Mouse (Mus musculus) testis, adult 2 months (tissue): ENCODE results near the gene Chchd6. TPM values are rescaled to one million over a fixed set of nuclear protein-coding genes. Genes with fewer than 3 reads are reported as not detected.

Source experiments
- H3K27ac ChIP-seq: fragments of 200-500 bp; 2 replicates; pipeline ENCODE4 v1.5.1; 2012; ENCODE audit warnings: low read depth, low read length; ENCODE audit not compliant: control insufficient read depth, insufficient read depth
- H3K27me3 ChIP-seq: fragments of 200-500 bp; 2 replicates; pipeline ENCODE4 v1.6.1; 2012; ENCODE audit warnings: mild to moderate bottlenecking, low read length, moderate library complexity; ENCODE audit not compliant: control insufficient read depth, insufficient read depth
- H3K36me3 ChIP-seq: fragments of 200-500 bp; 2 replicates; pipeline ENCODE4 v1.6.1; 2012; ENCODE audit warnings: mild to moderate bottlenecking, low read length; ENCODE audit not compliant: control insufficient read depth, insufficient read depth
- H3K4me1 ChIP-seq: fragments of 200-500 bp; 2 replicates; pipeline ENCODE4 v1.6.1; 2012; ENCODE audit warnings: low read length; ENCODE audit not compliant: control insufficient read depth, insufficient read depth
- H3K4me3 ChIP-seq: fragments of 200-500 bp; 2 replicates; pipeline ENCODE4 v1.5.1; 2012; ENCODE audit warnings: low read depth, mild to moderate bottlenecking, low read length, moderate library complexity, mixed read lengths; ENCODE audit not compliant: control insufficient read depth
- CTCF ChIP-seq: fragments of 200-500 bp; IDR thresholded peaks from 2 replicates; pipeline ENCODE4 v1.5.1; 2012; ENCODE audit warnings: low read depth, mild to moderate bottlenecking, inconsistent platforms, low read length, moderate library complexity; ENCODE audit not compliant: control insufficient read depth, insufficient read depth, insufficient replicate concordance
- POLR2A ChIP-seq: fragments of 200-500 bp; IDR thresholded peaks from 2 replicates; pipeline ENCODE4 v1.6.1; 2012; ENCODE audit warnings: low read depth, mild to moderate bottlenecking, inconsistent platforms, low read length, moderate library complexity; ENCODE audit not compliant: control insufficient read depth
- polyA plus RNA-seq: library from polyadenylated mRNA; depleted of rRNA; stranded (reverse); fragments of >200 nt; gene quantifications from 2 replicates; pipeline ENCODE4 v1.2.3, GENCODE M21; 2012

Gene Chchd6
- polyA plus RNA-seq, 1 experiment: 783 TPM

DNA sequence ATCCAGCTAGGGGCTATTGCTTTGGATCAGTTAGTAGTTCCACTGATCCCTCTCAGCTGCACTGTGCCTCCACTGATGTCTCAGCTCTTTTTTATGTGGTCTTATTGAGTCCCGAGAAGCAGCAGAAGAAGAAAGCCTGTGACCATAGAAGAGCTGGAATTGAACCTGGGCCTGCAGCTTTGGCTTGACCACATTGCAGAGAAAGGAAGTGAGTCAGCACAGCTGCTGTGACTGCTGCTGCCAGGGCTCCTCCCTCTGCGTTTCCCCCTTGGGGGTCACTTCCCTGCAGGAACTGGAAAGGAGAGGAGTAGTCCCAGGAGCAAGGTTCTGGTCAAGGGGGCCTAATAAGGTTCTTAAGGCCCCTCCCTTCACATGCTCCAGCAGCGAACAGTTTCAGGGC, 231.1 kb downstream of the Chchd6 start:
- Histone ChIP-seq H3K36me3 (no peaks in the 10 kb centered on the region), H3K4me3 (no peak overlapping the region), H3K27me3 (no peaks in the 10 kb centered on the region), H3K4me1 (peaks cover 24% of the 10 kb centered on the region), H3K27ac (no peak overlapping the region)
- TF ChIP-seq CTCF (no peak), POLR2A (no peak)

DNA sequence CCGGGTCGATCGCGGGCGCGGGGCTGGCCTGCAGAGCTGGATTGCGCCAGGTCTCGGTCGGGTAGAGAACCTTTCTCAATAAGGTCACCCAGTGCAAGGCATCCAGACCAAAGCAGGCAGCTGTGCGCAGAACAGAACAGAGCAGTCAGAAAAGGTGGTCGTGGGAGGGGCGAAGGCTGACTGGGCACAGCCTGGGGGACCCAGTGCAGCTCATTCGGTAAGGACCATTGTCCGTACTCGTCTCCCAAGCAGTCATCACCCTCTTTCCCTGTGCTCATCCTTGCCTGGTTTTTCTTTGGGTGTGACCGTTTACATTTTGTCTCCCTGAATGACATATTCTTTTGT, 232.4 kb downstream of the Chchd6 start:
- Histone ChIP-seq H3K36me3 (no peaks in the 10 kb centered on the region), H3K27me3 (no peaks in the 10 kb centered on the region), H3K27ac (no peak overlapping the region), H3K4me1 (peaks cover 27% of the 10 kb centered on the region), H3K4me3 (peak overlapping the region; percentile 85)
- no peak for TF ChIP-seq CTCF

DNA sequence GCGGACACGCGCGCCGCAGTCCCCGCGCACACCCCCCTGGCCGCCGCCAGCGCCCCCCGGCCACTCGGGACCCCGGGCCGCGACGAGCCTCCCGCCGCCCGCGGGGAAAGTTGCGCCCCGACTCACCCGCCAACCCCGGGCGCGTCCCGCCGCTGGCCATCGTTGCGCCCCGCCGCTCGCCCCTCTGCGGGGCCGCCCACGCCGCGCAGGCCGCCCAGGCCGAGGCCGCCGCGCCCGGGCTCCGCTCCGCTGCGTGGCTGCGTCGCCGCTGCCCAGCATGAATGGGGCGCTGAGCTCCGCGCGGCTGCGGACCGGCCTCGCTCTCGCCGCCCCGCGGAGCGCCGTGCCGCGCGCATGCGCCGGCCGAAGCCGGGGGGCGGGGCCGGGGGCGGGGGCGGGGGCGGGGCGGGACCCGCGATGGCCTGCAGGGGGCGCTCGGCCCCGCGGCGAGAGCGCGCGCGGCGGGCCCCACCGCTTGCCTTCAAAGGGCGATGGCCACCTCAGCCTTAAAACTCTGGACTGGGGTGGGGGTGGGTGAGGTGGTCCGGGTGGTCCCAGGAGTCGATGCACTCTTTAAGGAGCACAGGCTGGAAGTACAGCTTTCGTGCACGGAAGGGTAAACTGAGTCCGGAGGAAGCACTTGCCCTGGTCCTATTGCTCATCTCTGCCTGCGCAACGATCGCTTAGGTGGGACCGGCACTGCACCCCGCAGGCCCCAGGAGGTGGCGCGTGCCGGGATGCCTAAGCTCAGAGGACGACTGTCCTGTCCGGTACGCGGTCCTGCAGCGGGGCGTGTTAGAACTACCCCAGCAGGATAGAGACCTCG, 233.0 kb downstream of the Chchd6 start, which contains the start of gene Plxna1:
Gene Plxna1, minus strand, starts transcription at position 340 of the 826 bp plus-strand sequence.
- Histone ChIP-seq H3K27me3 (no peaks in the 10 kb centered on the region), H3K4me1 (peaks cover 27% of the 10 kb centered on the region), H3K4me3 (peak within 1 kb of the TSS; percentile 93), H3K27ac (peak within 1 kb of the TSS; percentile 63), H3K36me3 (no peaks in the 10 kb centered on the region)
- TF ChIP-seq POLR2A: peak; percentile 73
- TF ChIP-seq CTCF: no peak

DNA sequence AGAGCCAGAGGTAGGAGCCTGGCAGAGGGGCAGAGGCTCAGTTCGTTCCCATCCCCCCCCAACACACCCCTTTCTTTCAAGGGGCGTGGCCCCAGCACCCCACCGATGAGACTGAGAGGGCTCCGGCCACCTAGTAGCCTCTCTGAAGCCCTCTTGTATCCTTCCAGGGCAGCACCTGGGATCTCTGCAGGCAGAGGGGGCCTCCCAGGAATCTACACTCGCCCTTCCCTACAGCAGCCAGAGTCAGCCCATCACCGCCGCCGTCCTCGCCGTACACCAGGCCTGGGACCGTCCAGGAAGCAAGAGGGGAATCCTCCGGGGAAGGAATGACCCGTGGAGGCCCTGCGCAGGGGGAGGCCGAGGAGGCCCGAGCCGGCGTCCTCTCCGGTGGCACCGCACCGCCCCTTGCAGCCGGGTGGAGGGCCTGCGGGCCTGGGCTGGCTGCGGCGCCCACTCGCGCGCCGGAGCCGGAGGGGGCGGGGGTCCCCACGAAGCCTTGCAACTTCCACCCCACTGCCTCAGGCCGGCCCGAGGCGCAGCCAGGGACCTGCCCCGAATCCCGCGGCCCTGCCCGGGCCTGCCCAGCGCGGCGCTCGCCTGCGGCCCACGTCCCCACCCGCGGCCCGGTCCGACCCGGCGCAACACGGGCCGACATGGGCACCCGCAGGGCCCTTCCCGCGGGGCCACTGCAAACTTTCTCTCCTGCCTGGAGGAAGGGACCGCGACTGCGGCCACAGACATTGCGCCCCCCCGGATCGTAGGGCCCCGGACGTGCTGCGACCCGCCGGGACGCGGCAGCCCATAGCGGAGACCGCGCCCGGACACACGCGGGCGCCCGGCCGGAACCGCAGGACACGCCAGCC, 233.8 kb downstream of the Chchd6 start:
- TF ChIP-seq POLR2A (no peak), CTCF (no peak)
- H3K4me1 ChIP-seq: peaks cover 27% of the 10 kb centered on the region
- no peaks in the 10 kb centered on the region for H3K36me3 ChIP-seq
- no peaks in the 10 kb centered on the region for H3K27me3 ChIP-seq
- peak overlapping the region; percentile 93 for H3K4me3 ChIP-seq
- H3K27ac ChIP-seq: peak overlapping the region; percentile 63

DNA sequence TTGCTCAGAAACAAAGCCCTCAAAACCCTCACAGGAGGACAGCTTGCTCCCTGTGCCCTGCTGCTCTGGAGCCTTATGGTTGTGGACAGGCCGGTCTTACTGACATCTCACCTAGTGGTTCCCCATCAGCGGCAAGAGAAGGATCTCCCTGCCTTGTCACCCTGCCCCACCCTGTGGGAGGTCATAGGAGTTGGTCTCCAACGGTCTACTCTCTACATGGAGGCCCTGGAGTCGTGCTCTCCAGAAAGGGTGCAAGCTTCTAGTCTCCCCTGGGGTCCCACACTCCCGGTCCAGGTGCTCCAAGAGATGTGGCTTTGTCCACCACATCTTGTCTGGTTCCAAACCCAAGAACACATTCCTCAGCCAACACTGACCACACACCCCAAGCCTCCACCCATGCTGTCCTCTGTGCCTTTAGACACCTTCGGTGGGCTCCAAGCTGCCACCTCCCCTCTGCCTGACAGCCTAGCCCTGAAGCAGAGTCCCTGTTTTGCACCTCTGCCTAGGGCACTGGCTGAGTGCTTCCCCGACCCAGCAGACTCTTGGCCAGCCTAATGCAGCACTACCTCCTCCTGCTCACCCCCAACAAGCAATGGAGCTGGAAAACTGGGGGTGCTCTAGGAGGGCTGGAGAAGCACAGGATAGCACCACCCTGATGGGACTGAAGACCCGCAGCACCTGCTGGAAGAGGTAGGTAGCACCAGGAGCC, 234.6 kb downstream of the Chchd6 start:
- H3K27ac ChIP-seq: no peak overlapping the region
- H3K4me3 ChIP-seq: peak overlapping the region; percentile 93
- peaks cover 27% of the 10 kb centered on the region for H3K4me1 ChIP-seq
- no peaks in the 10 kb centered on the region for H3K27me3 ChIP-seq
- TF ChIP-seq CTCF (no peak), POLR2A (no peak)
- H3K36me3 ChIP-seq: no peaks in the 10 kb centered on the region

DNA sequence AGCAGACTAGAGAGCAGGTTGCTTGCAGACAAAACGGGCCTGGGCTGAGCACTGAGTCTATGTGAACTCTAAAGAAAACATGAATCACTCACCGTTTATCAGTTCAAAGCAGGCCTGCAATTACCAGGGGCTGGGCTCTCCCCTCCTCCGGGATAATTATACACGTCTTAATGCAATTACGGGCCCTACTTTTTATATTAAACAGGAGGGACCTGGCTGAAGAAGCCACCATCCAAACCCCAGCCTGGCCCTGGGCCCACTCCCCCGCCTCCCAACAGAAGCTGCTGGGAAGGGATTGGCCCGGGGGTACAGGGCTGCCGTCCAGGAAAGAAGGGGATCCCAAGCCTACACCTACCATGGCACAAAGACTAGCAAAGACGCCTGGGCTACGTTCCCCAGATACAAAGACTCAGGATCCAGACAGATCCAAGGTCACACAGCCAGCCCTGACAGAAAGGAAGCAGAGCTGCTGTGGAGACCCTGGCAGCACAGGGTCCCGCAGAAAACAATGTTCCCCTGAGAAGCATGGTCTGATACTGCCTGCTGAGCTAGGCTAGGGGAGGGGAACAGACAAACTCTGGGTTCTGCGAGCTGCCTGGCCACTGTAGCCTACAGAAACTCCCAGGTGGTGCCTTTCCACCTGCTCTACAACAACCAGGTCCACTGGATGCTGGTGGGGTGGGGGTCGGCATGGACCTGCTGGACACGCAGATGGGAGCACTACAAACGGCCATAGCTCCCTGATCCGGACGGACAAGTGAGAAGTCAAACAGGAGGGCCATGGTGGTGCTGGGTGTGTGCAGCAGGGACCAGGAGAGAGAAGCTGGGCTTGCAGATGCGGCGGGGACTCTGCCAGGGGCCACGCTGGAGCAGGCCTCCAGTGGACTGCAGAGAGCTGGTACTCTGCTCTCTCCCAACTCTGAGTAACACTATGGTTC, 235.4 kb downstream of the Chchd6 start:
- TF ChIP-seq CTCF (no peak), POLR2A (no peak)
- Histone ChIP-seq H3K4me3 (no peak overlapping the region), H3K27ac (no peak overlapping the region), H3K27me3 (no peaks in the 10 kb centered on the region), H3K36me3 (no peaks in the 10 kb centered on the region), H3K4me1 (peaks cover 27% of the 10 kb centered on the region)
